Mouse (Mus musculus) liver (tissue): ENCODE data around the gene Cdh12.

Source experiments
- DNase-seq: peaks from one replicate; pipeline ENCODE4 v3.0.0-alpha.2; 2020; ENCODE audit warnings: mixed read lengths

The Cdh12 gene

DNA sequence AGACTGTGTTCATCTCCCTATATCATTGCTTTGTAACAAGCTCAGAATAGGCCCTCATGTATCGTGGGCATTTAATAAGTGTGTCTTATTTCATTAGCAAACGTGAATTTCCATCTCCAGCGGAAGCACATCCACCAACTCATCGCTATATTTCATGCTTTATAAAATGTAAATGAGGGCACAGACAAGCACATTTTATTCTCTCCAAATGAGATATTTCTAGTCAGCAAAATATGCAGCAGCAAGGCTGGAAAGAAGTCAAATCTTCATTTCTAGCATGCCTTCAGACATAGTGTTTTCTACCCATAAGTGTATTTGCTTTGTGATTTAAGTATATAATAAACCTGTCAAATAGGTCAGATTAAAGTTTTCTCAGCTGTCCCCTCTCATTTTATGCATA is 262.8 kb downstream of the Cdh12 start:
- no peak for DNase-seq

- no peak for DNase-seq
These were observed 323.2 kb downstream of the Cdh12 start for GRCm38 (mm10) chr15:20772289-20772688.

DNA sequence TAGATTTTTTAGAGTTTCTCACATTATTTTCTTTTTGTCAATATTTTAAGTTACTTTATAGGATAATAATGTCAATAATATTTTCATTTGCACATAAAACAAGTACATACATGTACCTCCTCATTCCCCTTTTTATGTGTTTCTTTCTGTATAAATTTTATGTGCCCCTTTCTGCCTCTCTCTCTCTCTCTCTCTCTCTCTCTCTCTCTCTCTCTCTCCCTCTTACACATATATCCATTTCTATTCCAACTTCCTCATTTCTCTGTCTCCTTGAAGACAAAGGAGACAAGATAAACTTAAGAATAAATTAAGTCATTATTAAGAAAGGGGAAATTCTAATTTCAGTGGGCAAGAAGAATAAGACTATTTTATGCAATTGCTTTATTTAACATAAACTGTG is 324.4 kb downstream of the Cdh12 start:
- no peak for DNase-seq

DNA sequence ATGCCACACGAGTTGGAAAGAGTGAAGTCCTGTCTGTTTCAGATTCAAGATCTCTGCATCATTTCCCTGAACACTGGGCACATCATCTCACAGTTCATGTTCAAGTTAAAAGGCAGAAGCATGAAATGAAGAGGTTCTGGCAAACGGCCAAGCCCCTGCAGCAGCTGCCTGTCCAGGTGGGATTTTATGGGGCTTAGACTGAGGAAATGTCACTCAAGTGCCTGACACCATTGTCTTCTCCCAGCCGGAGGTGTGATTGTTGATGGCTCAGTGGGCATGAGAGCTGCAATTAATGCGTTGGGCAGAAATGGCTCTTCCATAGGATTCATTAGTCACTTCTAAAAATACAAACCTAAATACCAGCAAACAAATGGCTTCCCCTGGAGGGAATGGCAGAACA is 347.9 kb downstream of the Cdh12 start:
- no peak for DNase-seq

DNA sequence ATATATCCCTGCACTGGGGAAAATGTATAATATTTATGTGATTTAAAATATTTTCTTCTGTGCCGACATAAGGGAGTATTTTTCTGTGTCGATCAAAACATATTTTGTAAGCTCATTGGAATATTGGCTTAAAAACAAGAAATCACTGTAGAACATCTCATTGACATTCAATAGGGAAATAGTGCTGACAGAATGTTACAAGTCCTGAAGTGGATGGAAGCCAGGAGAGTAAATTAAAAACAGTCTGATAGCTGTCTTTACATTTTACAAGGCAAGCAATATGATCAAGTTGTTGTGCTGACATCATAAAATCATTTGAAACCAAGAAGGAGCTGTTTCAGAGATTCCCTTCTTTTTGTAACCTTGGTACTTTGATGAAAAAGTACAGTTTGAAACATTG is 349.5 kb downstream of the Cdh12 start:
- no peak for DNase-seq

GRCm38 (mm10) chr15:20835887-20836286 is 386.8 kb downstream of the Cdh12 start:
- no peak for DNase-seq

DNA sequence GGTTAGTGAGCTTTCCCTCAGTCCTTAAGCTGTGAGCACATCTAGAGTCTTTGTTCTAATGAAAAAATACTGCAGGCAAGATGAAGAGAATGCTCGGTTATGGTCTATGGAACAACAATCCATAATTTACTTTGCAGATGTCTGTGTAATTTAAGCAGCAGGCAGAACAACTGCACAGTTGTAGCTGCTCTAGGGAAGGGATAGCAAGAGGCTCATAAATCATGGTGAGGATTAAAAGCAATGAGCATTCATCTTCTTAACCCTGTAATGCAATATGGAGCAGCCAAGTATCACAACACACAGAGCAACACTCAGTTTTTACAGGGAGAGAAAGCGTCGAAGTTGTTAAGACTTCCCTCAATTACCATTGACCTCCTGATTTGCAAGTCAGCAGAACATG is 387.9 kb downstream of the Cdh12 start:
- no peak for DNase-seq

DNA sequence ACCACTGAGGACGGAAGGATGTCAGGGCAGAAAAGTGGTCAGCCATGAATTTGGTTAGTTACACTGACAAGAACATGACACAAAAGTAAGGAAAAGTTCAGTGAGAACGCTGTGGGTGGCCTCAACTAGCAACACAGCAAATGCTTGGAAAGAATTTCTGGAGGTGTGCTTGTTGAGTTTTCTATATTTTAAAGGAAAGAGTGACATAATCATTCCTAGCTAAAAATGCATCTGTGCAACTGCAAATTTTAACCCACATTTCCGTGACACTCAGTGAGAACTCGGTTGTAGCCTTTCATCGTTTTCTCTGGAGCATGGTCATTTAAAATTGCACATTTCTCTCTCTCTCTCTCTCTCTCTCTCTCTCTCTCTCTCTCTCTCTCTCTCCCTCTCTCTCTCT is 392.4 kb downstream of the Cdh12 start:
- DNase-seq, result no peak

DNA sequence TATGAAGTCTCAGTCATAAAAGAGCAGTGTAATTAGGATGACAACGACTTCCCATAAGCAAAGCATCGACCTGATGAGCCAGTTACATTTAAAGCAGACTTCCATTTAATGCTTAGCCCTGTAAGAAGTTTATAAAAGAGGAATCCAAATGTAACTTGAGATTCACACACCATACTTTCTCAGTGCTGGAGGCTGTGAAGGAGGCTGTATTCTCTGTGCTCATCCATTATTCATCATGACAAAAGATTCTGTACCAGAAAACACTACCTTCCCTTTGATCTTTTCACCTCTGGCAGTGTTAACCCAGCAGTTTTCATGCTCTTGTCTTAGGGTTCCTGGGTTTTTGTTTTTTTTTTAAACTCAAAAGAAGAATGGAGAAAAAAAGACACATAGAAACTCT is 414.0 kb downstream of the Cdh12 start:
- DNase-seq, result no peak

DNA sequence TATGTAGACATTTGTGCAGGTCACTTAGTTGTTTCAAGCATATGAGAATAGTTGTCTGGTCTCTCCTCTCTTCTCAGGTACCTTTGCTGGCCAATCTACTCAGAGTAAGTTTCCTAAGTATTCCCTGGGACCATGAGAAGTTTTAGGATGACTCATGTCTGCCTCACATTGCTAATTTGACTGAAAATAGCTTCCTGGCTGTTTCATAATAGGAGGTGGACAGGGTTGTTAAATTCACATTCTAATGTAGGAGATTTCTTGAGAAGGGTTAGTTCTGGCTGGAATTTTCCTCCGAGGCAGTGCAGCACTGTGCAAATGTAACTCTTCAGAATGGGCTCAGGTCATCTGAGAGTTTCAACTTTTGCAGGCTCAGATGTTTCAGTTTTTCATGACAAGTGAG is 423.5 kb downstream of the Cdh12 start:
- DNase-seq, result no peak

DNA sequence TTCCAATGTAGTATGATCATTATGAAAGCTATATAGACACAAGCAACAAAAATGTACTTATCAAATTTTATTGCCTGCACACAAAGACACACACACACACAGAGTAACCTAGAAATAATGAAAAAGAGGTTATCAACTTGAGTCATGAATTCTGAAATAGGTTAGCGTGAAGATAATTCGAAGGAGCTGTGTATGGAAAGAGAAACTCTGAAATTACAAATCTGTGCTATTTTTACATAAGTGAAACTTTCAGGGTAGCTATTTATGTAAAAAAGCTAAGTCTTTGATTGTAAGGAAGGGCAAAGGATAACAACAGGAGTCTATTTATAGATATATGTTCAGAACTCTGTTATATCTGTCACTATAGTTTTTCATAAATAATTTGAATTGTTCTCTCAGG is 427.9 kb downstream of the Cdh12 start:
- DNase-seq, result no peak

GRCm38 (mm10) chr15:20893471-20893870 is 444.4 kb downstream of the Cdh12 start:
- no peak for DNase-seq

DNA sequence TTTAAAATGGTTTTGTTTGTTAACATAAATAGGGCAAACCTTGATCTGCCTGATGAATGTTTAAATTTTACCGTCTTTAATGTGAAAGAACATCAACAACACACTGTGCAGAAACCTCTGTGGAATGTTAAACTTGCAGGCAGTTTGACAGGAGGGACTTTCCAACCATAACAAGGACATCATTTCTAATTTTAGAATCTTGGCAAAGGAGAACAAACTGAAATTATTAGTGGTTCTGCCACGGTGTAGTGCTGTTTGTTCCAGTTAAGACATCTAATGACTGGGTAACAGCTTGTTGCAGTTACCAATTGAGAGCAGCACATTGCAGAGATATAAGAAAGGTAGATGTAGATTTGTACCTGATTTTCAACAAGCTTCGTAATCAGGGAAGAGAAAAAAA is 453.5 kb downstream of the Cdh12 start:
- no peak for DNase-seq

GRCm38 (mm10) chr15:20928221-20928620 is 479.2 kb downstream of the Cdh12 start:
- no peak for DNase-seq

GRCm38 (mm10) chr15:20944000-20944399 is 494.9 kb downstream of the Cdh12 start:
- DNase-seq, result no peak

GRCm38 (mm10) chr15:20967463-20967862 is 518.4 kb downstream of the Cdh12 start:
- DNase-seq, result no peak

GRCm38 (mm10) chr15:20971041-20971440 is 522.0 kb downstream of the Cdh12 start:
- no peak for DNase-seq

GRCm38 (mm10) chr15:21000541-21000940 is 551.5 kb downstream of the Cdh12 start:
- no peak for DNase-seq

GRCm38 (mm10) chr15:21007931-21008330 is 558.9 kb downstream of the Cdh12 start:
- DNase-seq, result no peak

- no peak for DNase-seq
These were observed 559.4 kb downstream of the Cdh12 start for GRCm38 (mm10) chr15:21008487-21008886.

DNA sequence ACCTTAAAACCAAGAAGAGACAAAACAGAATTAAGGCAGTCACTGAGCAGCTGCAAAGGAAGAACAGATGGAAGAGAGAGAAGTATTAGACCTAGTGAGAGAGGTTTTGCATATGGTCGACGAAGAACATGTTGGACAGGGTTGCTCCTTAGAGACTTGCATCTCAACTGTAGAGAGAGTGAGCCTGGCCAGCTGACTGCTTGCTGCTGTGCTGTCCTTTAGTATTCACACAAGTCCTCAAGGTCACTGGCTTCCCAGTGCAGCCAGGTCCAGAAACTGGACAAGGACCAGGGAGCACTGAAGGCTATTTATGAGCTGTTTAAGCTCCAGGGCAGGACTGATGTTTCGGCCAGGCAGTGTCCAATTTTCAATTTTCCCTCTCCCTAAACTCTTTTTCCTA is 559.9 kb downstream of the Cdh12 start:
- DNase-seq, result no peak

DNA sequence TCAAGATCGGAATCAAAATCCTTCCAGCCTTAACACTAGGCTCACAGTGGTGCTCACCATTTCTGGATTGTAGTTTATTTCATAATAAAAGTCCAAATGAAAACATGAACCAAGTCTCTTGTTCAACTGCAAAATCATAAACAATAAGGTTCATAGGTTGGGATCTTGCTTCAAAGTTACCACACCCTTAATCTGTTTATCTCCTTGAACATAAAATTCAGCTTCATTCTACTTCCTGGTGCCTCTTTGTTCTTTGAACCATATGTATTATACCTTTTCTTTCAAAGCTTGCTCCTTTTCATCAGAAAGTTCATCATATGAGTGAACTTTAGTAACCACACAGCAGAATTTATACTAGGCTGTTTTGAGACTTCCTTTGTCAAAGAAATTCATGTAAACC is 614.6 kb downstream of the Cdh12 start:
- DNase-seq, result no peak

- no peak for DNase-seq
These were observed 620.2 kb downstream of the Cdh12 start for GRCm38 (mm10) chr15:21069264-21069663.

- DNase-seq, result no peak
These were observed 643.8 kb downstream of the Cdh12 start for GRCm38 (mm10) chr15:21092824-21093223.

DNA sequence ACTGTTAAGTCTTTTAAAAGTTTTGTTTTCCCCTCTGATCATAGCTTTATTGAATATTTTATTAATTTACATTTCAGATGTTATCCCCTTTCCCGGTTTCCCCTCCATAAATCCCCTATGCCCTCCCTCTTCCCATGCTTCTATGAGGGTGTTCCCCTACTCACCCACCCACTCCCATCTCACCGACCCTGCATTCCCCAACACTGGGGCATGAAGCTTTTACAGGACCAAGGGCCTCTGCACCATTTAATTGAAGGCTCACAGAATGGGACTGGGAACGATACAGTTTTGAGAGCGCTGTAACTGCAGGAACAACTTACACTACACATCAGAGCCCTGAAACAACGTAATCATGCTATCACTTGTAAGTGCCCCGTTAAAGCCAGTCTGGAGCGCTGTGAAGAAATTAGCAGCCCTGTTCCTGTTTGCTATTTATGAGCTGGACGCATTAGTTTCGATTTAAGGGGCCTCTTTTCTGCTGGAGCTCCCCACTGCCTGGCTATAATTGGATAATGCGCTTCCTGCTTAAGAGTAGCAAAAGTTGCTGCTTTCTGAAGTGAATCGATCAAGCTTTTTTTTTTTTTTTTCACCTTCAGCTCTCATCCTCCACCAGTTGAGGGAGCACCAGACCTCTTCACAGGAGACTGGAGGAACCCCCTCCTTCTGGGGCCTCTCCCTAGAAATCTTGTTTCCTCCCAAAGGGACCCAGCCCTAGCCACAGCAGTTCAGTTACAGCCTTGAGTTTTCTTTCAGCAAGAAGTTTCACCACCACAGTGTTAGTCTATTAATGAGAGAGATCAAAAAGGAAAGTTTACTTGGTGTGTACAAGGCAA is 660.2 kb downstream of the Cdh12 start:
- DNase-seq, result no peak
